Mouse (Mus musculus): ENCODE measurements around the gene Zfp866. TPM values are rescaled to one million over a fixed set of nuclear protein-coding genes. Genes with fewer than 3 reads are reported as not detected.

Gene Zfp866
- polyA plus RNA-seq, 1 experiment from 2014 or later: 42.9 TPM

DNA sequence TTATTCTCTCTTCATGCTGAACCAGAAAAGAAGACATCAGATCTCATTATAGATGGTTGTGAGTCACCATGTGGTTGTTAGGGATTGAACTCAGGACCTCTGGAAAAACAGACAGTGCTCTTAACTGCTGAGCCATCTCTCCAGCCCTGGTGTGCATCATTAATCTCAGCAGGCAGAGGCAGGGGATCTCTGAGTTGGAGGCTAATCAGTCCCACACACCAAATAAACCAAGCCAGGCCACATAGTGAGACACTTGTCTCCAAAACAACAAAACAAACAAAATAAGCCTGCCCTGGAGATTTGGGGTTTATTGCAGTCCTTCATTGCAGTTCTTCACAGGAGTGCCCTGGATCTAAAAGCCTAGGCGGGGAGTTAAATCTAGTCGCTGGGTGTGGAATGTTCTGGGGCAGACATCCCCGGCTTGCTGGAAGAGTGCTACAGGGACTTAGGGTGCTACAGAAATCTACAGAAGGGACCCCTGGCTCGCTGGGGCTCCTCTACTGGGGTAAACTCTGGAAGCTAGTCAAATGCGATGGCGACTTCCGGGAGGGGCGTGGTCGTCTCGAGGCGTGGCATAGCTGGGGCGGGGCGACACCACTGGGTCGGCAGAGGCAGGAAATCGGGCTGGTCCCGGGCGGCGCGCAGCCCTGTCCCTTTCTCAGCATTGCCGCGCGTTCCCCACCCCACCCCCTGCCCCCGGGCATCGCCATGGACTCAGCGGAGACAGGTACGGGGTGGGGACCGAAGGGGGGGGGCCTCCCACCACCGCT, 17.3 kb upstream of the Zfp866 start, which contains the start of gene Gmip:
Gene Gmip, plus strand, starts transcription at position 586 of the 770 bp plus-strand sequence.
- no peaks in the 10 kb centered on the region for H3K9me3 ChIP-seq
- peaks cover 18% of the 10 kb centered on the region for H3K4me1 ChIP-seq (replicated peaks)
- no peaks in the 10 kb centered on the region for H3K27me3 ChIP-seq
- peak within 1 kb of the TSS; percentile 79 for H3K27ac ChIP-seq
- peak; percentile 73 for ATAC-seq (ENCODE audit: low FRiP score)
- peak within 1 kb of the TSS; percentile 77 for H3K4me2 ChIP-seq
- H3K9ac ChIP-seq: peak within 1 kb of the TSS; percentile 85
- H3K4me3 ChIP-seq: peak within 1 kb of the TSS; percentile 69
- peaks cover 77% of the 10 kb centered on the region for H3K36me3 ChIP-seq
- WGBS: 6% methylated on average over 27 of the region's 28 CpGs

- ATAC-seq (ENCODE audit: low FRiP score): no peak
- Histone ChIP-seq H3K27ac (no peak overlapping the region), H3K4me1 (replicated peaks) (peaks cover 18% of the 10 kb centered on the region), H3K36me3 (peaks cover 81% of the 10 kb centered on the region), H3K27me3 (no peaks in the 10 kb centered on the region), H3K9ac (no peak overlapping the region), H3K9me3 (no peaks in the 10 kb centered on the region), H3K4me2 (no peak overlapping the region), H3K4me3 (no peak overlapping the region)
- 97% methylated on average over 5 of the region's 5 CpGs for WGBS
These were observed 16.3 kb upstream of the Zfp866 start for GRCm38 (mm10) chr8:69807236-69807635.

GRCm38 (mm10) chr8:69805491-69805890, 14.5 kb upstream of the Zfp866 start:
- WGBS: 94% methylated on average over 9 of the region's 9 CpGs
- Histone ChIP-seq H3K36me3 (peaks cover 81% of the 10 kb centered on the region), H3K27me3 (no peaks in the 10 kb centered on the region), H3K4me2 (no peak overlapping the region), H3K9ac (no peak overlapping the region), H3K27ac (no peak overlapping the region), H3K4me1 (replicated peaks) (peaks cover 18% of the 10 kb centered on the region), H3K9me3 (no peaks in the 10 kb centered on the region), H3K4me3 (no peak overlapping the region)
- ATAC-seq (ENCODE audit: low FRiP score): no peak

DNA sequence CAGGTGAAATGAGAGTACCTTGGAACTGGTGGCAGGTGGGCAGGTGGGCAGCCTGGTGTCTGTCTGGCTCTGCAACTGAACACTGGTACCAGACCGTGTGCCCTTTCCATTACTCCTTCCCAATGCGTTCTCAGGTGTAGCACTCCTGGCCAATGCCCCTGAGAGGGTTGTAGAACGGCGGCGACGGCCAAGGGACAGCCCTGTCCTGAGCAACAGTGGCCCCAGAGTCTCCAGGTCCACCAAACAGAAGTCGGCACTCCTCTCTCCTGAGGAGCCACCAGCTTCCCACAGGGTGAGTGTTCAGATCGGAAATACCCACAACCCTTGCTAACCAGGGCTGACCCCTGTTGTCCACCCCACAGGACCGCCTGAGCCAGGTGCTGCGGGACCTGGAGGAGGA, 14.1 kb upstream of the Zfp866 start:
- Histone ChIP-seq H3K4me2 (no peak overlapping the region), H3K9me3 (no peaks in the 10 kb centered on the region)
- WGBS: 95% methylated on average over 10 of the region's 10 CpGs

DNA sequence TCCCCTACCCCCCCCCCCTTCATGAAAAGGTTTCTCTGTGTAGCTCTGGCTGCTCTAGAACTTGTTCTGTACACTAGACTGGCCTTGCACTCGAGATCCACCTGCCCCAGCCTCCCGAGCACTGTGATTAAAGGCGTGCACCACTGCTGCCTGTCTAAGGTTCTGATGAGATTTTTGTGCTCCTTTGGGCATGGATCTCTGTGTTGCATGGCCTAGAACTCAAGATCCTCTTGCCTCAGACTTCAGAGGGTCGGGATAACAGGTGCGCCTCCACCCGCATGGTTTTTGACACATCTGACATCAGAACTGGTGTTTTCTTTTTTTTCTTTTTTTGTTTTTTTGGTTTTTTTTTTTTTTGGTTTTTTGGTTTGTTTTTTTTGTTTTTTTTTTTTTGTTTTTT, 13.6 kb upstream of the Zfp866 start:
- WGBS: 94% methylated on average over 6 of the region's 6 CpGs
- H3K9me3 ChIP-seq: no peaks in the 10 kb centered on the region
- no peak overlapping the region for H3K9ac ChIP-seq
- H3K4me2 ChIP-seq: no peak overlapping the region
- no peaks in the 10 kb centered on the region for H3K27me3 ChIP-seq
- peaks cover 85% of the 10 kb centered on the region for H3K36me3 ChIP-seq
- ATAC-seq (ENCODE audit: low FRiP score): no peak
- peaks cover 8% of the 10 kb centered on the region for H3K4me1 ChIP-seq (replicated peaks)
- no peak overlapping the region for H3K27ac ChIP-seq
- H3K4me3 ChIP-seq: no peak overlapping the region

More for the DNA sequence above, 14.1 kb upstream of the Zfp866 start:
- peaks cover 14% of the 10 kb centered on the region for H3K4me1 ChIP-seq (replicated peaks)
- H3K27me3 ChIP-seq: no peaks in the 10 kb centered on the region
- H3K4me3 ChIP-seq: no peak overlapping the region
- no peak overlapping the region for H3K9ac ChIP-seq
- H3K27ac ChIP-seq: no peak overlapping the region
- peaks cover 81% of the 10 kb centered on the region for H3K36me3 ChIP-seq
- no peak for ATAC-seq (ENCODE audit: low FRiP score)

DNA sequence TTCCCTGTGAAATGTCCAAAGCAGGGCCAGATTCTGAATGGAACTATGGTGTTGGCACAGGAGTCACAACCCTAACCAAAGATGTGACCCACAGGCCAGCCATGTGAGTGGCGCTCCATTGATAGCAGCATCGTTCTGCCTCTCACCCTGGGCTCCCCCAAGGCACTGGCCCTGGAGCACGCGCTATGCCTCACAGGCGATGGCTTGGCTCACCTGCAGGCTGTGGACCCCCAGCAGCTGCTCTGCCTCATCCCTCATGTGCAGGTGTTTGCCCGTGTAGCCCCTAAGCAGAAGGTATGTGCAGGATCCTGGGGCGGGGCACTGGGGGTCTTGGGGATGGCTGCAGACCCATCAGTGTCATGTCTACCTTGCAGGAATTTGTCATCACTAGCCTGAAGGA, 12.4 kb upstream of the Zfp866 start:
- WGBS: 90% methylated on average over 7 of the region's 7 CpGs
- Histone ChIP-seq H3K9me3 (no peaks in the 10 kb centered on the region), H3K4me3 (no peak overlapping the region), H3K9ac (no peak overlapping the region), H3K27me3 (no peaks in the 10 kb centered on the region), H3K4me1 (replicated peaks) (peaks cover 4% of the 10 kb centered on the region), H3K36me3 (peaks cover 97% of the 10 kb centered on the region), H3K4me2 (no peak overlapping the region), H3K27ac (no peak overlapping the region)
- no peak for ATAC-seq (ENCODE audit: low FRiP score)

GRCm38 (mm10) chr8:69802216-69802615, 11.2 kb upstream of the Zfp866 start:
- no peak for ATAC-seq (ENCODE audit: low FRiP score)
- Histone ChIP-seq H3K27me3 (no peaks in the 10 kb centered on the region), H3K27ac (no peak overlapping the region), H3K4me1 (replicated peaks) (no peaks in the 10 kb centered on the region), H3K4me3 (no peak overlapping the region), H3K9ac (no peak overlapping the region), H3K9me3 (no peaks in the 10 kb centered on the region), H3K4me2 (no peak overlapping the region), H3K36me3 (peaks cover 98% of the 10 kb centered on the region)

DNA sequence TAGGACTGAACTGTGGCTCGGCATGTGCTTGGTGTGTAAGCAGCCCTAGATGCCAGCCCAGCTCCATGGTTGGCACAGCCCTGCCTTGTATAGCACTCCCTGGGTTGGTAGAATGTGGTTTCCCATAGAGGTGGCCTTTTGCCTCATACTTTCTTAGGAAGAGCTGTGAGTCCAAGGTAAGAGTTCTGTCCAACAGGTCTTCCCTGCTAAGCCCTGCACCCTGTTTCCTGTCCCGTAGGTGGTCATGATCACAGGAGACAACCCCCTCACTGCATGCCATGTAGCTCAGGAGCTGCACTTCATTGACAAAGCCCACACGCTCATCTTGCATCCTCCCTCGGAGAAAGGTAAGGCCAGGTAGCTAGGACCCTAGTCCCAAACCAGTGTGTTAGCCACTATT, 10.8 kb upstream of the Zfp866 start:
- Histone ChIP-seq H3K4me3 (no peak overlapping the region), H3K9me3 (no peaks in the 10 kb centered on the region), H3K9ac (no peak overlapping the region), H3K36me3 (peaks cover 98% of the 10 kb centered on the region), H3K4me1 (replicated peaks) (no peaks in the 10 kb centered on the region), H3K27ac (no peak overlapping the region), H3K4me2 (no peak overlapping the region), H3K27me3 (no peaks in the 10 kb centered on the region)
- 94% methylated on average over 4 of the region's 4 CpGs for WGBS
- ATAC-seq (ENCODE audit: low FRiP score): no peak

DNA sequence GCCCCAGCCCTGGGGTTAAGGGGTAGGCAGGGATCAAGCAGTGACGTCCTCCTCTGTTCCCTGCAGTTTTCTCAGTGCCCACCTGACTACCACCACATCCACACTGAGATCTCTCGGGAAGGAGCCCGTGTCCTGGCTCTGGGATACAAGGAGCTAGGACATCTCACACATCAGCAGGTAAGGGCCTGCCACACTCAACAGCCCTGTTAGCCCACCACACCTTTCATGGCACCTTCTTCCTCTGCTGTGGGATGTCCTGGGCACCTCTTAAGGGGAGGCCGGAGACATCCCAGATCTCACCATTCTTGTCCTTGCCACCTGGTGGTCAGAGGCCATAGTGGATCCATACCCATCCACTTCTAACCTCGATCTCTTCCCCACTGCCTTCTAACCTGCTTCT, 9.0 kb upstream of the Zfp866 start:
- no peak overlapping the region for H3K4me2 ChIP-seq
- no peaks in the 10 kb centered on the region for H3K4me1 ChIP-seq (replicated peaks)
- no peak overlapping the region for H3K9ac ChIP-seq
- H3K27me3 ChIP-seq: no peaks in the 10 kb centered on the region
- 95% methylated on average over 5 of the region's 5 CpGs for WGBS
- H3K36me3 ChIP-seq: peaks cover 98% of the 10 kb centered on the region
- no peak overlapping the region for H3K4me3 ChIP-seq
- no peak overlapping the region for H3K27ac ChIP-seq
- ATAC-seq (ENCODE audit: low FRiP score): no peak
- H3K9me3 ChIP-seq: no peaks in the 10 kb centered on the region

- ATAC-seq (ENCODE audit: low FRiP score): no peak
- H3K9me3 ChIP-seq: no peaks in the 10 kb centered on the region
- no peak overlapping the region for H3K4me3 ChIP-seq
- no peak overlapping the region for H3K9ac ChIP-seq
- H3K4me1 ChIP-seq (replicated peaks): no peaks in the 10 kb centered on the region
- H3K27ac ChIP-seq: no peak overlapping the region
- H3K36me3 ChIP-seq: peaks cover 100% of the 10 kb centered on the region
- H3K27me3 ChIP-seq: no peaks in the 10 kb centered on the region
- 83% methylated on average over 8 of the region's 8 CpGs for WGBS
- no peak overlapping the region for H3K4me2 ChIP-seq
These were observed 8.3 kb upstream of the Zfp866 start for GRCm38 (mm10) chr8:69799261-69799660.

DNA sequence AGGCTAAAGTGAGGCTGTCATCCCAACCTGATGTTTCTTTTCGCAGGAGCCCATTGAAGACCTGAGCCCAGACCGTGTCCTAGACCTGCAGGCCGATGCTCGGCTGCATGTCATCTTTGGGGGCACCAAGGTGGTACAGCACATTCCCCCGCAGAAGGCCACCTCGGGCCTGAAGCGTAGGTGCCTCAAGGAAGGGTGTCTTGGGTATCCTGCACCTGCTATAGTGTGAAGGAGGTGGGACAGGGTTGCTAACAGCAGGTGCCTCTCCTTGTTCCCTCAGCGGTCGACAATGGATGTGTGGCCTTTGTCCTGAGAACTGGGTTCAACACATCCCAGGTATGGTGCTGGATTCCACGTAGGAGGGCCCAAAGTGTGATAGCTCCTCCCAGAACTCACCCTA, 6.7 kb upstream of the Zfp866 start:
- Histone ChIP-seq H3K9me3 (no peaks in the 10 kb centered on the region), H3K4me1 (replicated peaks) (peaks cover 14% of the 10 kb centered on the region), H3K4me2 (no peak overlapping the region), H3K4me3 (no peak overlapping the region), H3K27me3 (no peaks in the 10 kb centered on the region), H3K9ac (no peak overlapping the region), H3K36me3 (peaks cover 95% of the 10 kb centered on the region), H3K27ac (no peak overlapping the region)
- ATAC-seq (ENCODE audit: low FRiP score): no peak
- WGBS: 94% methylated on average over 10 of the region's 10 CpGs

GRCm38 (mm10) chr8:69796721-69797345, 5.9 kb upstream of the Zfp866 start:
- Histone ChIP-seq H3K9ac (no peak overlapping the region), H3K36me3 (peaks cover 87% of the 10 kb centered on the region), H3K9me3 (no peaks in the 10 kb centered on the region), H3K4me2 (no peak overlapping the region), H3K4me3 (no peak overlapping the region), H3K4me1 (replicated peaks) (peaks cover 22% of the 10 kb centered on the region), H3K27ac (no peak overlapping the region), H3K27me3 (no peaks in the 10 kb centered on the region)
- no peak for ATAC-seq (ENCODE audit: low FRiP score)
- WGBS: 97% methylated on average over 16 of the region's 16 CpGs

- ATAC-seq (ENCODE audit: low FRiP score): no peak
- peaks cover 67% of the 10 kb centered on the region for H3K36me3 ChIP-seq
- H3K4me2 ChIP-seq: no peak overlapping the region
- H3K4me3 ChIP-seq: no peak overlapping the region
- H3K27ac ChIP-seq: no peak overlapping the region
- no peaks in the 10 kb centered on the region for H3K27me3 ChIP-seq
- peaks cover 32% of the 10 kb centered on the region for H3K4me1 ChIP-seq (replicated peaks)
- 92% methylated on average over 6 of the region's 6 CpGs for WGBS
- H3K9me3 ChIP-seq: no peaks in the 10 kb centered on the region
- no peak overlapping the region for H3K9ac ChIP-seq
These were observed 3.9 kb upstream of the Zfp866 start for GRCm38 (mm10) chr8:69794901-69795300.
